Mouse (Mus musculus): ENCODE measurements around the gene Kcng4. TPM values are rescaled to one million over a fixed set of nuclear protein-coding genes. Genes with fewer than 3 reads are reported as not detected.

Gene Kcng4
- polyA plus RNA-seq, 1 experiment from 2014 or later: 0.08 TPM

DNA sequence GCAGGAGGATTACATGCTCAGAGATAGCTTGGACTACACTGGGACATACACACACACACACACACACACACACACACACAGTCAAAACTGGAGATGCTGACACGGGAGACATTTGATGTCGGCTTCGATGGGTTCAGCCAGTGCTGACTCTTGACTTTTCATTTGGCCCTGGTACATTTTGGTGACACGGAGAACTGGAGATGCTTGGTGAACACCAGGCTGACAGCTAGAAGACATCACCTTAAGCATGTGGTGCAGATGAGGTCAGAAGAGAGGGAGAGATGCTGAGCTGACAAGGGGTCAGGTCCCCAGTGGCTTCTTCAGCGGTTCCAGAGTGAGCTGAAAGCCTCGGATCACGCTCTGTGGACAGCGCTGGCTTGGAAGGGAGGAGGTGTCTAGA lies 12.4 kb downstream of the Kcng4 start:
- no peaks in the 10 kb centered on the region for H3K27me3 ChIP-seq (replicated peaks; ENCODE audit: insufficient read depth, low read length)
- H3K4me1 ChIP-seq (ENCODE audit: insufficient read depth, low read depth, low read length): no peaks in the 10 kb centered on the region
- H3K27ac ChIP-seq (ENCODE audit: low read length): no peak overlapping the region
- no peak for DNase-seq (ENCODE audit: low spot score)
- ATAC-seq: no peak
- no peaks in the 10 kb centered on the region for H3K9me3 ChIP-seq (ENCODE audit: low read length)
- no peaks in the 10 kb centered on the region for H3K36me3 ChIP-seq (ENCODE audit: insufficient read depth, low read length)
- H3K4me2 ChIP-seq (replicated peaks; ENCODE audit: low read depth, low read length): no peak overlapping the region
- H3K4me3 ChIP-seq (ENCODE audit: low read depth, low read length): no peak overlapping the region
- H3K9ac ChIP-seq (replicated peaks; ENCODE audit: low read depth): no peak overlapping the region
- 81% methylated on average over 8 of the region's 8 CpGs for WGBS
- no peak for TF ChIP-seq CTCF (IDR thresholded peaks at IDR 0.05)
- no peak for TF ChIP-seq EP300 (IDR thresholded peaks at IDR 0.05)

DNA sequence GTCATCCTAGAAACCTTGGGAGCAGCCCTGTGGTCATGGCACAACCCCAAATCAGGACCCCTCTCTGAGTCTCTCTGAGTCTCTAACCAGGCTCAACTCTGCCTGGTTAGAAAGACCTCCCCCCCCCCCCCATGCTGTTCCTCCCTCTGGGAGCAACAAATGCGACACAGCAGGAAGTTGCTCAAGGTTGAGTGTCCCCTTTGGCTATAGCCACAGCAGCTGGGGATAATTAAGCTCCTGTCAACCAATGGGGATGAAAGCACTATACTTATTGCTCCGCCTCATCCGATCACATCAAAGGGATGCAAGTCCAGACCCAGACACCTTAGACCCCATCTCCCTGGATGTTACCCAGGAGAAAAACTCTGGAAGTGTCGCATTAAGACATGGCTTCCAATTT lies 12.9 kb downstream of the Kcng4 start:
- H3K27ac ChIP-seq (ENCODE audit: low read length): no peak overlapping the region
- H3K36me3 ChIP-seq (ENCODE audit: insufficient read depth, low read length): no peaks in the 10 kb centered on the region
- DNase-seq (ENCODE audit: low spot score) (no peak), ATAC-seq (no peak)
- H3K4me1 ChIP-seq (ENCODE audit: insufficient read depth, low read depth, low read length): no peaks in the 10 kb centered on the region
- H3K9ac ChIP-seq (replicated peaks; ENCODE audit: low read depth): no peak overlapping the region
- 51% methylated on average over 4 of the region's 4 CpGs for WGBS
- H3K9me3 ChIP-seq (ENCODE audit: low read length): no peaks in the 10 kb centered on the region
- TF ChIP-seq CTCF (IDR thresholded peaks at IDR 0.05): no peak
- no peak for TF ChIP-seq EP300 (IDR thresholded peaks at IDR 0.05)
- H3K27me3 ChIP-seq (replicated peaks; ENCODE audit: insufficient read depth, low read length): no peaks in the 10 kb centered on the region
- H3K4me3 ChIP-seq (ENCODE audit: low read depth, low read length): no peak overlapping the region
- H3K4me2 ChIP-seq (replicated peaks; ENCODE audit: low read depth, low read length): no peak overlapping the region

DNA sequence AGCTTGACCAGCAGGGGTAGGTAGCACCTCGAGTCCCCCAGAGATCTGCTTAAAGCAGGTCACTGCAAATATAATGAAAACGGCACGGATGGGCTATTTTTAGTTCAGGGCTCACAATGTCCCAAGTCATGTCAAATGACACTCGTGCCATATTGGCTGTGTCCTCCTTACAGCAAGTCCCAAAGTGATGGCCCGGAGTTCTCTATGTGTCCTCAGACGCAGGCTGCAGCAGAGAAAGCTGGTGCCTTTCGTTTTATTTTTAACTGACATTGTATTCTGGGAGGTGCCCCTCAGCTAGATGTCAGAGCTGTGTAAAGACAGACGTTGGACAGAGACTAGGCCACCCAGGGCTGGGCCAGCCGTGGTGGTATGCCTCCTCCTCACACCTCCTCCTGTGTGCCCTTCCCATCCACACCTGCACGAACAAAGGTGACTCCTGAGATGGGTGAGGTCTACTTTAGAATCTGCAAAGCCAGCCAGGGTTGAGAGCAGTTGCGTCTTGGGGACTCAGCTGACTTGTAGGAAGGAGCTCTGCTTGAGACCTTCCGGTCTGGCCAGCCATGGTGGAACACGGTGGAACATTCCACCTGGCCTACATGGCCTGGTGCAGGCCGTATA lies 14.5 kb downstream of the Kcng4 start:
- no peak for ATAC-seq
- Histone ChIP-seq H3K9ac (replicated peaks; ENCODE audit: low read depth) (no peak overlapping the region), H3K9me3 (ENCODE audit: low read length) (no peaks in the 10 kb centered on the region), H3K27me3 (replicated peaks; ENCODE audit: insufficient read depth, low read length) (no peaks in the 10 kb centered on the region), H3K4me3 (ENCODE audit: low read depth, low read length) (no peak overlapping the region), H3K4me1 (ENCODE audit: insufficient read depth, low read depth, low read length) (no peaks in the 10 kb centered on the region), H3K36me3 (ENCODE audit: insufficient read depth, low read length) (no peaks in the 10 kb centered on the region), H3K27ac (ENCODE audit: low read length) (no peak overlapping the region), H3K4me2 (replicated peaks; ENCODE audit: low read depth, low read length) (no peak overlapping the region)
- DNase-seq (ENCODE audit: low spot score): no peak
- TF ChIP-seq CTCF (IDR thresholded peaks at IDR 0.05) (no peak), EP300 (IDR thresholded peaks at IDR 0.05) (no peak)
- WGBS: 77% methylated on average over 14 of the region's 14 CpGs

DNA sequence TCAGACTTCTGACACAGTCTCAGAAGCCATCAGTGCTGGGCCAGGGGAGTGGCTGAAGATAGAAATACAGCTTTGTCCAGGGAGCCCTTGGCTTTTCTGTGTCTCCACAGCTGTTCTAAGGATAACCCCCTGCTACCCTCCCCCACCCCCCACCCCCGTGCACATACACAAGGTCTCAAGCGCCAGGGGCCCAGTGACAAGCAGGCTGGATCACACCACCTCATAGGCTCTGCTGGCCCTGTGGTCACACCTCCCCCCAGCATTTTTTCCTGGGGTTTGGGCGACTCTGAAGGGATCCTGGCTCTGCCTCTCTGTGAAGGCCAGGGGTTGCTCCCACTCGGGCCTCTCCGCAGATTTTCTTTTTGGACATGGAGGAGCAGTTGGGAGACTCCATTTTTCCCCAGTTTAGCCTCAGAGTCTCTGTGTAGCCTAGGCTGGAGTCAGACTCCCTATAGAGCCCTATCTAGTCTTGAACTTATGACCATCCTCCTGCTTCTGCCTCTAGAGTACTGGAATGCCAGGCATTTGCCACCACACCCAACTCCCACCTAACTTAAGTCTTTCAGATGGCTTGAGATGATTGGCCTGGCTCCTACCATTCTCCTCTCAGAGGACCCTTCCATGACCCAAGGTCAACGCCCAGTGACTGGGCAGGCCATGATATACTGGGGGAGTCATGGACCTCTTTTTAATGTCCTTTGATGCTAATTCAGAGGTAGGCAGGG lies 15.2 kb downstream of the Kcng4 start:
- TF ChIP-seq CTCF (IDR thresholded peaks at IDR 0.05): no peak
- no peak for TF ChIP-seq EP300 (IDR thresholded peaks at IDR 0.05)
- H3K4me1 ChIP-seq (ENCODE audit: insufficient read depth, low read depth, low read length): no peaks in the 10 kb centered on the region
- H3K4me2 ChIP-seq (replicated peaks; ENCODE audit: low read depth, low read length): no peak overlapping the region
- no peak overlapping the region for H3K9ac ChIP-seq (replicated peaks; ENCODE audit: low read depth)
- 50% methylated on average over 6 of the region's 6 CpGs for WGBS
- no peaks in the 10 kb centered on the region for H3K36me3 ChIP-seq (ENCODE audit: insufficient read depth, low read length)
- no peak overlapping the region for H3K4me3 ChIP-seq (ENCODE audit: low read depth, low read length)
- DNase-seq (ENCODE audit: low spot score) (no peak), ATAC-seq (no peak)
- no peaks in the 10 kb centered on the region for H3K9me3 ChIP-seq (ENCODE audit: low read length)
- no peak overlapping the region for H3K27ac ChIP-seq (ENCODE audit: low read length)
- no peaks in the 10 kb centered on the region for H3K27me3 ChIP-seq (replicated peaks; ENCODE audit: insufficient read depth, low read length)

DNA sequence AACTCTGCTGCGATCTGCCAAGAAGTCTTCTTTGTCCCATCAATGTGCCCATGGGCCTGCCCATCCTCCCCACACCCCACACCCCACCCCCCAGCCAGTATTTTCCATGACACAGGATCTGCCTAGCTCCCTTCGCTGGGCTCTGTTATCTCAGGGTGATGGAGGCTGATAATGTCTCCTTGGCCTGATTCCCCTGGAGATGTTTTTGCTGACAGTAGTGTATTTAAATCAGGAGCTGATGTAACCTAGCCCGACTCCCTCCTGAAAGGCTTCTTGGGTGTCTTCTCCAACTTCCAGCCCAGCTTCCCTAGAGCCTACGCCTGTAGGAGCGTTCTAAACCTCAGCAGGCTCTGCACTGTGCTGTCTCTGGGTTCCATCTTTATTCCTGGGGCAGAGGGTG lies 16.6 kb downstream of the Kcng4 start:
- Histone ChIP-seq H3K4me2 (replicated peaks; ENCODE audit: low read depth, low read length) (no peak overlapping the region), H3K4me3 (ENCODE audit: low read depth, low read length) (no peak overlapping the region), H3K9ac (replicated peaks; ENCODE audit: low read depth) (no peak overlapping the region), H3K27me3 (replicated peaks; ENCODE audit: insufficient read depth, low read length) (no peaks in the 10 kb centered on the region), H3K27ac (ENCODE audit: low read length) (no peak overlapping the region), H3K36me3 (ENCODE audit: insufficient read depth, low read length) (no peaks in the 10 kb centered on the region), H3K4me1 (ENCODE audit: insufficient read depth, low read depth, low read length) (no peaks in the 10 kb centered on the region), H3K9me3 (ENCODE audit: low read length) (no peaks in the 10 kb centered on the region)
- DNase-seq (ENCODE audit: low spot score) (no peak), ATAC-seq (no peak)
- WGBS: 35% methylated on average over 5 of the region's 5 CpGs
- TF ChIP-seq CTCF (IDR thresholded peaks at IDR 0.05) (no peak), EP300 (IDR thresholded peaks at IDR 0.05) (no peak)

DNA sequence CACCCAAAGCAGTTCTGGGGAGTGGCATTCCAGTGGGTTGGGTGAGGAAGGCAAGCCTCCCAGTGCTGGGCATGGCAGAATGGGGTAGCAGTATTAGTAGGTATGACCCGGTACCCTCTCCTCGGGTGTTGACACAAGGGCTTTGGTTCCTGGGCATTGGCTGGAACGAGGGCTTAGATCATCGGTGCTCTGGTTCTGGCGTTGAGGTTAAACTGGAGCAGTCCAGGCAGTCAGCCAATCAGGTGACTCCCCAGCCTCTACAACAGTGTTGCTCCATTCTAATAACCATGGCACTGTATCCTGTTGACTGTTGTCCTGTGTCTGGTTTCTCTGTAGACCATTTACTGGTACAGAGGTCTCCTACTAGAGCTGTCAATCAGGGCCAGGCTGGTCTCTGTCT lies 17.9 kb downstream of the Kcng4 start:
- Histone ChIP-seq H3K4me1 (ENCODE audit: insufficient read depth, low read depth, low read length) (no peaks in the 10 kb centered on the region), H3K27me3 (replicated peaks; ENCODE audit: insufficient read depth, low read length) (no peaks in the 10 kb centered on the region), H3K9me3 (ENCODE audit: low read length) (no peaks in the 10 kb centered on the region), H3K4me2 (replicated peaks; ENCODE audit: low read depth, low read length) (no peak overlapping the region), H3K27ac (ENCODE audit: low read length) (no peak overlapping the region), H3K4me3 (ENCODE audit: low read depth, low read length) (no peak overlapping the region), H3K36me3 (ENCODE audit: insufficient read depth, low read length) (no peaks in the 10 kb centered on the region), H3K9ac (replicated peaks; ENCODE audit: low read depth) (no peak overlapping the region)
- TF ChIP-seq CTCF (IDR thresholded peaks at IDR 0.05) (no peak), EP300 (IDR thresholded peaks at IDR 0.05) (no peak)
- 64% methylated on average over 5 of the region's 5 CpGs for WGBS
- ATAC-seq (no peak), DNase-seq (ENCODE audit: low spot score) (no peak)
